8 mouse cellular contexts compared by ENCODE assay signal in the genomic region with DNA sequence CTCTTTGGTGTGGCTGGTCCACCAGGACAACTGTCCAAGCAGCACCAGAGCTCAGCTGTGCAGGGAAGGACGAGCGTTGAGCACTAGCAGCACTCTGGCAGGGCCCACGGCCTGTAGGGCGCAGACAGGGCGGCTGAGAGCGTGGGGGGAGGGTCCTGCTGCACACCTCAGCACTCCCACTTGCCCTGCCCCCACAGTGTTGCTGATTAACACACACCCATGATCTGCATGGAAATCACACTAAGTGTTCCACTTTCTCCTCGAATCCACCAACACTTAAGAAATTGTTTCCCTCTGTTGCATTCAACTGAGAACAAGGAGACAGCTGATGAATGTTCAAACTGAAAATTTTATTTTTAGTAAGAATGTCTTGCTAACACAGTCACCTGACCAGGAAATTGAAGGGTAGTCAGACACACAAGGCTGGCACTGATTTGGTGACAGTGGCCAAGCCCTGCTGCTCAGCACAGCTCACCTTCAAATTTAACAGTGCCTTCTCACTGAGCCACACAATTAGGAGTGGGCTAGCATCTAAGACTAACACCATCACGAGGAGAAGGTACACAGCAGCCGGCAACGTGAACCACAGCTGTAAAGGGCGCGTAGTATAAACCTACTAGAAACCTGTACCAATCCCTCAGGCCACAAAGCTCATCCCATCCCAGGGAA. TPM values are rescaled to one million over a fixed set of nuclear protein-coding genes. Genes with fewer than 3 reads are reported as not detected.
A peak's percentile ranks its signal among the peaks of the same experiment; 100 is the strongest.
DNase-seq lines count a peak whose midpoint lies in the region.
"Had no signal": no experiment of that assay in that cellular context is flagged by ENCODE, and none has a peak within 500 bp of the region (broad histone marks: within the 10 kb centered on the region; RNA-seq: fewer than 3 reads in every experiment).

No protein-coding gene starts in this region.

- intact Hi-C loops in left cerebral cortex, postnatal 4 days (cut with DNase I): no loop called here

- DNase-seq in left cerebral cortex, adult 18-20 months (ENCODE audit: low spot score in 2 of 2): peak; percentile 20 to 21
- DNase-seq in left cerebral cortex, postnatal 4 days: no peak
- DNase-seq in heart, adult 8-10 months (ENCODE audit: low spot score): peak; percentile 26
- peak; percentile 33 for DNase-seq in kidney, adult 9 months
- peak; percentile 48 to 56 for DNase-seq in right cerebral cortex, postnatal 10 days (ENCODE audit: low spot score in 2 of 2)
- DNase-seq in adrenal gland, adult 8-10 months: no peak
- DNase-seq in thymus, postnatal 10 days (ENCODE audit: low spot score in 2 of 2): no peak
- DNase-seq: lung, postnatal 14 days had no signal

RNA-seq across cellular contexts. Expression of a gene that starts 58.3 kb away (rescaled TPM):
- 100 to 1,000 TPM; 429 to 451 TPM for total RNA-seq in left cerebral cortex, adult 18-20 months (2021)
- 100 to 1,000 TPM; 420 to 423 TPM for total RNA-seq in left cerebral cortex, postnatal 4 days (2021)
- 100 to 1,000 TPM; 159 to 211 (median 191) TPM for total RNA-seq in heart, adult 8-10 months (2022)
- total RNA-seq in adrenal gland, adult 8-10 months (2022): 100 to 1,000 TPM; 136 to 190 (median 174) TPM

Comparison
In these comparisons a context has a peak if more than half of its experiments do, and no peak if none do; other contexts are left out.
1. DNase-seq: peak in left cerebral cortex, adult 18-20 months (2 of 2), heart, adult 8-10 months (single experiment), kidney, adult 9 months (single experiment) and right cerebral cortex, postnatal 10 days (2 of 2); none in left cerebral cortex, postnatal 4 days (single experiment), adrenal gland, adult 8-10 months (single experiment) and thymus, postnatal 10 days (0 of 2).